In genomic region chr4:105218202-105218601, GRCm38 (mm10) we compare ENCODE assay signal across 15 mouse cellular contexts.
DNase-seq lines count a peak whose midpoint lies in the region; ATAC-seq and TF ChIP-seq lines count a peak whose summit lies in the region.
"Had no signal": no experiment of that assay in that cellular context is flagged by ENCODE, and none has a peak within 500 bp of the region (broad histone marks: within the 10 kb centered on the region; RNA-seq: fewer than 3 reads in every experiment).

No protein-coding gene starts in this region.

- peak; percentile 82; the same call in 1 of the 2 replicates for TF ChIP-seq EP300 in heart, postnatal 0 days (IDR thresholded peaks at IDR 0.05; ENCODE audit: low read depth)

- no peak for ATAC-seq in forebrain, embryonic 13.5 days
- ATAC-seq in forebrain, embryonic 14.5 days: no peak
- ATAC-seq in heart, postnatal 0 days (ENCODE audit: insufficient read depth, low read depth): peak; percentile 52
- ATAC-seq: intestine, postnatal 0 days had no signal

- H3K36me3 ChIP-seq in forebrain, embryonic 13.5 days (ENCODE audit: poor library complexity, severe bottlenecking): peaks cover 70% of the 10 kb centered on the region
- H3K36me3 ChIP-seq in forebrain, embryonic 14.5 days (ENCODE audit: control insufficient read depth, insufficient read depth, low read length): peaks cover 42% of the 10 kb centered on the region
- peaks cover 46% of the 10 kb centered on the region for H3K36me3 ChIP-seq in liver, adult 2 months (ENCODE audit: control insufficient read depth, insufficient read depth, low read length)
- peaks cover 48% of the 10 kb centered on the region for H3K36me3 ChIP-seq in heart, postnatal 0 days (replicated peaks; ENCODE audit: control insufficient read depth, insufficient read depth, low read length)

- H3K4me3 ChIP-seq in forebrain, embryonic 13.5 days: no peak overlapping the region
- H3K4me3 ChIP-seq in forebrain, embryonic 14.5 days (ENCODE audit: low read depth, low read length): no peak overlapping the region
- H3K4me3 ChIP-seq in liver, adult 2 months (ENCODE audit: insufficient read depth, low read depth, low read length): no peak overlapping the region
- H3K4me3 ChIP-seq in heart, postnatal 0 days (ENCODE audit: low read depth, low read length): no peak overlapping the region
- H3K4me3 ChIP-seq: embryonic facial prominence, embryonic 13.5 days; hindbrain, embryonic 12.5 days; liver, embryonic 15.5 days had no signal

- TF ChIP-seq CTCF in liver, adult 2 months (IDR thresholded peaks at IDR 0.05; ENCODE audit: low read depth, low read length): no peak
- TF ChIP-seq CTCF in heart, postnatal 0 days (IDR thresholded peaks at IDR 0.05; ENCODE audit: low read depth): no peak

- peak overlapping the region; percentile 5; the same call in 1 of the 2 replicates for H3K27ac ChIP-seq in forebrain, embryonic 13.5 days
- H3K27ac ChIP-seq in forebrain, embryonic 14.5 days (ENCODE audit: low read depth, low read length): no peak overlapping the region
- H3K27ac ChIP-seq in liver, adult 2 months (replicated peaks; ENCODE audit: insufficient read depth, low read depth, low read length): peak overlapping the region; percentile 70
- no peak overlapping the region for H3K27ac ChIP-seq in heart, postnatal 0 days (ENCODE audit: low read depth)
- H3K27ac ChIP-seq: embryonic facial prominence, embryonic 13.5 days; hindbrain, embryonic 12.5 days; liver, embryonic 15.5 days had no signal

- H3K9ac ChIP-seq in forebrain, embryonic 13.5 days: no peak overlapping the region
- H3K9ac ChIP-seq in forebrain, embryonic 14.5 days (ENCODE audit: low read length): no peak overlapping the region
- peak overlapping the region; percentile 17; the same call in 1 of the 2 replicates for H3K9ac ChIP-seq in liver, adult 2 months (ENCODE audit: low read depth, low read length)
- H3K9ac ChIP-seq in heart, postnatal 0 days (replicated peaks; ENCODE audit: low read depth, low read length): no peak overlapping the region
- H3K9ac ChIP-seq: embryonic facial prominence, embryonic 13.5 days; hindbrain, embryonic 12.5 days; liver, embryonic 15.5 days had no signal

- whole genome bisulfite sequencing in forebrain, embryonic 13.5 days: 73% methylated on average over 10 of the region's 10 CpGs
- WGBS in forebrain, embryonic 14.5 days: 75% methylated on average over 10 of the region's 10 CpGs
- 81% methylated on average over 10 of the region's 10 CpGs for WGBS in liver, adult 2 months
- 59% methylated on average over 10 of the region's 10 CpGs for WGBS in heart, postnatal 0 days

- no peaks in the 10 kb centered on the region; the same call in 1 of the 2 replicates for H3K79me2 ChIP-seq in liver, adult 2 months (ENCODE audit: control insufficient read depth, insufficient read depth, low read length)

- TF ChIP-seq POLR2A in liver, adult 2 months (IDR thresholded peaks at IDR 0.05; ENCODE audit: extremely low read depth, insufficient read depth, low read length): 0 out of 2 replicates have a peak, but pooled peaks have one; percentile 6

- peaks cover 18% of the 10 kb centered on the region for H3K4me1 ChIP-seq in forebrain, embryonic 13.5 days
- H3K4me1 ChIP-seq in forebrain, embryonic 14.5 days (ENCODE audit: control insufficient read depth, insufficient read depth, low read length): peaks cover 3% of the 10 kb centered on the region; the same call in 1 of the 2 replicates
- H3K4me1 ChIP-seq in liver, adult 2 months (ENCODE audit: control insufficient read depth, insufficient read depth, low read length): peaks cover 68% of the 10 kb centered on the region
- peaks cover 5% of the 10 kb centered on the region; the same call in 1 of the 2 replicates for H3K4me1 ChIP-seq in heart, postnatal 0 days (ENCODE audit: control insufficient read depth, insufficient read depth)
- H3K4me1 ChIP-seq: hindbrain, embryonic 12.5 days had no signal

- H3K4me2 ChIP-seq in forebrain, embryonic 13.5 days: no peak overlapping the region
- no peak overlapping the region for H3K4me2 ChIP-seq in forebrain, embryonic 14.5 days (ENCODE audit: low read length)
- no peak overlapping the region for H3K4me2 ChIP-seq in heart, postnatal 0 days (ENCODE audit: low read depth, low read length)
- H3K4me2 ChIP-seq: embryonic facial prominence, embryonic 13.5 days; hindbrain, embryonic 12.5 days; liver, embryonic 15.5 days; midbrain, embryonic 11.5 days had no signal

- H3K9me3 ChIP-seq in forebrain, embryonic 13.5 days (replicated peaks): no peaks in the 10 kb centered on the region
- no peaks in the 10 kb centered on the region for H3K9me3 ChIP-seq in forebrain, embryonic 14.5 days (replicated peaks; ENCODE audit: control insufficient read depth, low read length)
- H3K9me3 ChIP-seq in heart, postnatal 0 days (replicated peaks; ENCODE audit: control insufficient read depth, low read length): no peaks in the 10 kb centered on the region
- H3K9me3 ChIP-seq: embryonic facial prominence, embryonic 13.5 days; hindbrain, embryonic 12.5 days; liver, embryonic 15.5 days had no signal

- no peak for DNase-seq in forebrain, embryonic 14.5 days (ENCODE audit: low spot score)
- DNase-seq in liver, adult 2 months (ENCODE audit: extremely low read depth, low read depth, low spot score): no peak
- DNase-seq in liver: no peak
- DNase-seq in heart, postnatal 0 days (ENCODE audit: low spot score): peak; percentile 30
- peak; percentile 55 for DNase-seq in lung, postnatal 10 days
- DNase-seq in spleen, postnatal 36 days (ENCODE audit: low spot score in 2 of 2): no peak
- no peak for DNase-seq in cerebellum, adult 18-20 months
- DNase-seq: B cell, adult 2 months; cerebellum, postnatal 36 days had no signal

- no peaks in the 10 kb centered on the region for H3K27me3 ChIP-seq in forebrain, embryonic 13.5 days
- no peaks in the 10 kb centered on the region for H3K27me3 ChIP-seq in forebrain, embryonic 14.5 days (replicated peaks; ENCODE audit: control insufficient read depth, insufficient read depth, low read length)
- H3K27me3 ChIP-seq in liver, adult 2 months (ENCODE audit: control insufficient read depth, insufficient read depth, low read length): no peaks in the 10 kb centered on the region
- no peaks in the 10 kb centered on the region for H3K27me3 ChIP-seq in heart, postnatal 0 days (ENCODE audit: control insufficient read depth, insufficient read depth, low read length)
- H3K27me3 ChIP-seq: embryonic facial prominence, embryonic 13.5 days; hindbrain, embryonic 12.5 days; liver, embryonic 15.5 days had no signal

Comparison
In these comparisons a context has a peak if more than half of its experiments do, and no peak if none do; other contexts are left out.
1. H3K27ac ChIP-seq: peak in forebrain, embryonic 13.5 days (single experiment) and liver, adult 2 months (single experiment); none in forebrain, embryonic 14.5 days (single experiment) and heart, postnatal 0 days (single experiment).
2. DNase-seq: peak in heart, postnatal 0 days (single experiment) and lung, postnatal 10 days (single experiment); none in forebrain, embryonic 14.5 days (single experiment), liver, adult 2 months (single experiment), liver (single experiment), spleen, postnatal 36 days (0 of 2) and cerebellum, adult 18-20 months (0 of 2).